Mouse (Mus musculus): ENCODE data around the gene Ppp1r27.
"Not testable (repeated sequence)": the region's sequence is repeated elsewhere in the genome, so short reads cannot be mapped to it uniquely, and the experiment has no call there.

Ppp1r27 gene

GRCm38 (mm10) chr11:120550810-120551440, at the start of gene Ppp1r27:
Ppp1r27 (minus strand) TSS chr11:120551132.
- DNase-seq: no peak

GRCm38 (mm10) chr11:120600716-120601115, 49.8 kb upstream of the Ppp1r27 start:
- no peak for DNase-seq

GRCm38 (mm10) chr11:120598990-120599549, 48.1 kb upstream of the Ppp1r27 start:
- no peak for DNase-seq

- peak; percentile 93 for DNase-seq
Observed at GRCm38 (mm10) chr11:120598283-120598989, 47.5 kb upstream of the Ppp1r27 start, which contains the start of the genes Alyref and Anapc11. Alyref (minus strand) TSS chr11:120598365. Anapc11 (plus strand) TSS chr11:120598421.

- DNase-seq: peak; percentile 40
Observed at GRCm38 (mm10) chr11:120597240-120598235, 46.6 kb upstream of the Ppp1r27 start.

- no peak for DNase-seq
Observed at GRCm38 (mm10) chr11:120588531-120588930, 37.6 kb upstream of the Ppp1r27 start.

GRCm38 (mm10) chr11:120583937-120584336, 33.0 kb upstream of the Ppp1r27 start:
- no peak for DNase-seq

- not testable (repeated sequence) for DNase-seq
Observed at GRCm38 (mm10) chr11:120582982-120583293, 32.0 kb upstream of the Ppp1r27 start.

- peak; percentile 46 for DNase-seq
Observed at GRCm38 (mm10) chr11:120582268-120582981, 31.5 kb upstream of the Ppp1r27 start.

GRCm38 (mm10) chr11:120581490-120582267, 30.7 kb upstream of the Ppp1r27 start, which contains the start of gene Arhgdia:
Arhgdia (minus strand) TSS chr11:120581624.
- peak; percentile 91 for DNase-seq

GRCm38 (mm10) chr11:120580871-120581331, 30.0 kb upstream of the Ppp1r27 start:
- peak; percentile 52 for DNase-seq

GRCm38 (mm10) chr11:120580190-120580589, 29.3 kb upstream of the Ppp1r27 start:
- peak; percentile 48 for DNase-seq

GRCm38 (mm10) chr11:120579316-120580107, 28.6 kb upstream of the Ppp1r27 start:
- DNase-seq: peak; percentile 76

- peak; percentile 28 for DNase-seq
Observed at GRCm38 (mm10) chr11:120578694-120579243, 27.8 kb upstream of the Ppp1r27 start.

GRCm38 (mm10) chr11:120578024-120578693, 27.2 kb upstream of the Ppp1r27 start:
- DNase-seq: peak; percentile 65

GRCm38 (mm10) chr11:120577211-120578023, 26.5 kb upstream of the Ppp1r27 start:
- DNase-seq: peak; percentile 54

GRCm38 (mm10) chr11:120576365-120576981, 25.5 kb upstream of the Ppp1r27 start:
- peak; percentile 76 for DNase-seq

GRCm38 (mm10) chr11:120575940-120576339, 25.0 kb upstream of the Ppp1r27 start:
- DNase-seq: no peak

All from kidney, adult 18-20 months (tissue).